Mouse (Mus musculus) lung, embryonic 14.5 days (tissue): Measurements from ENCODE around the gene Fn1. TPM values are rescaled to one million over a fixed set of nuclear protein-coding genes. Genes with fewer than 3 reads are reported as not detected.

Experiments
- ATAC-seq: fragments of 200-750 bp; cut with Nextera tagmentation; 2 replicates; pipeline ENCODE4 v1.8.0; 2017; ENCODE audit warnings: mild to moderate bottlenecking, moderate TSS enrichment, moderate library complexity; ENCODE audit not compliant: insufficient read depth
- DNase-seq: peaks from one replicate; pipeline ENCODE4 v3.0.0-alpha.2; 2015
- H3K27ac ChIP-seq: fragments of 300-500 bp; sonication (generic); 2 replicates; pipeline ENCODE4 v1.5.1; 2014; ENCODE audit warnings: low read depth, mild to moderate bottlenecking, moderate library complexity
- H3K27me3 ChIP-seq: fragments of 300-500 bp; sonication (generic); 2 replicates; pipeline ENCODE4 v1.6.1; 2014; ENCODE audit warnings: low read length, control low read depth; ENCODE audit not compliant: insufficient read depth
- H3K36me3 ChIP-seq: fragments of 300-500 bp; sonication (generic); 2 replicates; pipeline ENCODE4 v1.6.1; 2014; ENCODE audit warnings: control low read depth; ENCODE audit not compliant: insufficient read depth
- H3K4me1 ChIP-seq: fragments of 300-500 bp; sonication (generic); 2 replicates; pipeline ENCODE4 v1.6.1; 2014; ENCODE audit warnings: antibody characterized with exemption, control low read depth; ENCODE audit not compliant: insufficient read depth
- H3K4me2 ChIP-seq: fragments of 300-500 bp; sonication (generic); 2 replicates; pipeline ENCODE4 v1.6.1; 2014; ENCODE audit warnings: mild to moderate bottlenecking
- H3K4me3 ChIP-seq: fragments of 300-500 bp; sonication (generic); 2 replicates; pipeline ENCODE4 v1.5.1; 2014; ENCODE audit warnings: low read depth, low read length
- H3K9ac ChIP-seq: fragments of 300-500 bp; sonication (generic); 2 replicates; pipeline ENCODE4 v1.6.1; 2014
- H3K9me3 ChIP-seq: fragments of 300-500 bp; sonication (generic); 2 replicates; pipeline ENCODE4 v1.6.1; 2016; ENCODE audit warnings: low read depth, low read length, control low read depth
- CTCF ChIP-seq: IDR thresholded peaks from 2 replicates; pipeline ENCODE4 v1.5.1; 2016; ENCODE audit warnings: antibody characterized with exemption, low read depth
- WGBS: fragments of 180-500 bp; shearing (Covaris S2); extraction: QIAGEN DNeasy Blood & Tissue Kit; methylation state at CpG from one replicate; pipeline ENCODE4 v1.1.7; 2014; 5-methylcytosine and 5-hydroxymethylcytosine counted together
- polyA plus RNA-seq: library from polyadenylated mRNA; unstranded; fragments of >200 nt; fragmentation: Nextera tagmentation; extraction: Ambion mirVana; gene quantifications from 2 replicates; pipeline ENCODE4 v1.2.1, GENCODE M21; 2014

Gene Fn1
- polyA plus RNA-seq, 1 experiment from 2014 or later, result 156 TPM

- TF ChIP-seq CTCF, result no peak
- no peak for ATAC-seq
- no peak overlapping the region for H3K9ac ChIP-seq
Observed at GRCm38 (mm10) chr1:71564291-71564690, 88.7 kb downstream of the Fn1 start.

GRCm38 (mm10) chr1:71560626-71561025 lies 92.4 kb downstream of the Fn1 start:
- 96% methylated on average over 4 of the region's 4 CpGs for WGBS
- ATAC-seq (no peak), DNase-seq (no peak)
- Histone ChIP-seq H3K4me3 (no peak overlapping the region), H3K27me3 (no peaks in the 10 kb centered on the region), H3K9me3 (no peaks in the 10 kb centered on the region), H3K36me3 (peaks cover 58% of the 10 kb centered on the region), H3K4me2 (no peak overlapping the region), H3K9ac (no peak overlapping the region), H3K27ac (no peak overlapping the region), H3K4me1 (no peaks in the 10 kb centered on the region; the same call in 1 of the 2 replicates)
- TF ChIP-seq CTCF, result no peak

More at GRCm38 (mm10) chr1:71564291-71564690, 88.7 kb downstream of the Fn1 start:
- no peaks in the 10 kb centered on the region for H3K27me3 ChIP-seq
- no peak overlapping the region for H3K4me3 ChIP-seq
- H3K36me3 ChIP-seq, result peaks cover 84% of the 10 kb centered on the region
- H3K4me1 ChIP-seq, result no peaks in the 10 kb centered on the region
- H3K4me2 ChIP-seq, result no peak overlapping the region
- H3K9me3 ChIP-seq, result no peaks in the 10 kb centered on the region
- DNase-seq, result no peak
- no peak overlapping the region for H3K27ac ChIP-seq
- 91% methylated on average over 7 of the region's 7 CpGs for WGBS

GRCm38 (mm10) chr1:71556688-71557612 lies 96.0 kb downstream of the Fn1 start, which contains the start of gene Atic:
Atic (plus strand) TSS chr1:71557150.
- H3K36me3 ChIP-seq, result peaks cover 35% of the 10 kb centered on the region
- H3K4me2 ChIP-seq, result peak within 1 kb of the TSS; percentile 74
- WGBS, result under 1% methylated on average over 55 of the region's 55 CpGs
- H3K9me3 ChIP-seq, result no peaks in the 10 kb centered on the region
- DNase-seq (peak; percentile 97), ATAC-seq (peak; percentile 99)
- H3K9ac ChIP-seq, result peak within 1 kb of the TSS; percentile 82
- peak within 1 kb of the TSS; percentile 81 for H3K27ac ChIP-seq
- H3K4me3 ChIP-seq, result peak within 1 kb of the TSS; percentile 65
- no peaks in the 10 kb centered on the region for H3K27me3 ChIP-seq
- no peaks in the 10 kb centered on the region; the same call in 1 of the 2 replicates for H3K4me1 ChIP-seq
- TF ChIP-seq CTCF, result no peak

- H3K9me3 ChIP-seq, result no peaks in the 10 kb centered on the region
- ATAC-seq, result no peak
- H3K27me3 ChIP-seq, result no peaks in the 10 kb centered on the region
- no peaks in the 10 kb centered on the region for H3K4me1 ChIP-seq
- TF ChIP-seq CTCF, result no peak
- H3K4me2 ChIP-seq, result no peak overlapping the region
- WGBS, result 54% methylated on average over 10 of the region's 10 CpGs
- H3K9ac ChIP-seq, result no peak overlapping the region
- no peak overlapping the region for H3K4me3 ChIP-seq
- H3K36me3 ChIP-seq, result no peaks in the 10 kb centered on the region
- DNase-seq, result no peak
- no peak overlapping the region for H3K27ac ChIP-seq
Observed at GRCm38 (mm10) chr1:71550626-71551195, 102.3 kb downstream of the Fn1 start.

- no peak overlapping the region for H3K27ac ChIP-seq
- H3K4me3 ChIP-seq, result no peak overlapping the region
- H3K36me3 ChIP-seq, result no peaks in the 10 kb centered on the region
- H3K9me3 ChIP-seq, result no peaks in the 10 kb centered on the region
- TF ChIP-seq CTCF, result no peak
- H3K4me2 ChIP-seq, result no peak overlapping the region
- H3K4me1 ChIP-seq, result no peaks in the 10 kb centered on the region
- H3K9ac ChIP-seq, result no peak overlapping the region
- H3K27me3 ChIP-seq, result no peaks in the 10 kb centered on the region
- no peak for ATAC-seq
- 68% methylated on average over 3 of the region's 3 CpGs for WGBS
- DNase-seq, result peak; percentile 46
Observed at GRCm38 (mm10) chr1:71540437-71540836, 112.6 kb downstream of the Fn1 start.

- 67% methylated on average over 4 of the region's 4 CpGs for WGBS
- Histone ChIP-seq H3K9me3 (no peaks in the 10 kb centered on the region), H3K4me2 (no peak overlapping the region), H3K27ac (no peak overlapping the region), H3K9ac (no peak overlapping the region), H3K27me3 (no peaks in the 10 kb centered on the region), H3K4me3 (no peak overlapping the region), H3K36me3 (no peaks in the 10 kb centered on the region), H3K4me1 (no peaks in the 10 kb centered on the region)
- no peak for TF ChIP-seq CTCF
- ATAC-seq, result no peak
- DNase-seq, result no peak
Observed at GRCm38 (mm10) chr1:71539641-71540040, 113.4 kb downstream of the Fn1 start.

Other genes starting within 250 kb of the Fn1 start
- gene Abca12, start 238.3 kb downstream of the Fn1 start, polyA plus RNA-seq, result 0.05 TPM in 1 of 2 replicates, not detected in the other
- 69.1 and 71.5 TPM in 2 replicates for gene Atic, start 96.0 kb downstream of the Fn1 start, polyA plus RNA-seq